Mouse (Mus musculus): ENCODE data around the gene Cyp2e1.

GRCm38 (mm10) chr7:140756151-140756854 is 7.2 kb upstream of the Cyp2e1 start:
- TF ChIP-seq CTCF (IDR thresholded peaks at IDR 0.05; ENCODE audit: extremely low read depth, insufficient read depth, insufficient read length, insufficient replicate concordance) (no peak), POLR2A (IDR thresholded peaks at IDR 0.05; ENCODE audit: low read depth, low read length) (no peak)
